Mouse (Mus musculus): ENCODE data around the gene Nckap5. TPM values are rescaled to one million over a fixed set of nuclear protein-coding genes. Genes with fewer than 3 reads are reported as not detected.

Nckap5 gene
- polyA plus RNA-seq, 1 experiment from 2014 or later, result 2.7 TPM

DNA sequence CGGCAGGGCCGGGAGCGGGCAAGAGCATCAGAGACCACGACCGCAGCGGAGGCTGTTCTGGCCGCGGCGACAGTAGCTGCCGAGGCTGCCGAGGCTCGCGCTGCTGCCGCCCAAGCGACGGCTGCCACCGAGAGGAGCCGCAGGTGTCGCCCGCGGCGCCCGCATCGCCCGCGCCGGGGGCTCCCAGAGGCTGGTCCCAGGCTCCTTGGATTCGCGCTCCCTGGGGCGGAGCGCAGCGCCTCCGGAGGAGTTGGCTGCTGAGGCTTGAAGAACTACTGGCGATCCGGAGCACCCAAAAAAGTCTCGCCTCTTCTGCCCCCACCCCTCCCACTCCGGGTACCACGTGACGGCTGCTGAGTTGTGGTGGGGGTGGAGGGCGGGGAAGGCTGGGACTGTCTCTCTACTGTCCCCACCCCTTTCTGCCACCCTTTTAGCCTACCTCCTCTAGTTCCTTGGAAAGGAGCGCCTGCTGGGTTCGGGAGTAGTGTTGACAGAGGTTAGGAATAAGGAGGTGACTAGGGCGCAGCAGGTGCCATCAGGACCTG is 918.6 kb downstream of the Nckap5 start:
- peak overlapping the region; percentile 45 for H3K4me3 ChIP-seq (ENCODE audit: low read depth, low read length)
- no peaks in the 10 kb centered on the region for H3K36me3 ChIP-seq (ENCODE audit: control insufficient read depth, insufficient read depth, low read length)
- H3K4me2 ChIP-seq (ENCODE audit: low read depth, severe bottlenecking), result peak overlapping the region; percentile 91
- peaks cover 22% of the 10 kb centered on the region for H3K4me1 ChIP-seq (ENCODE audit: control insufficient read depth, insufficient read depth, low read length)
- WGBS, result under 1% methylated on average over 43 of the region's 43 CpGs
- ATAC-seq (ENCODE audit: insufficient number of reproducible peaks, low FRiP score, low TSS enrichment, low read depth) (peak; percentile 57), DNase-seq (ENCODE audit: low spot score) (peak; percentile 65)
- H3K27me3 ChIP-seq (ENCODE audit: control insufficient read depth, insufficient read depth, low read length), result peaks cover 29% of the 10 kb centered on the region
- H3K27ac ChIP-seq (replicated peaks; ENCODE audit: low read depth, low read length), result no peak overlapping the region
- peak overlapping the region; percentile 22 for H3K9ac ChIP-seq (ENCODE audit: low read length)
- H3K9me3 ChIP-seq (ENCODE audit: control insufficient read depth, low read length), result no peaks in the 10 kb centered on the region

DNA sequence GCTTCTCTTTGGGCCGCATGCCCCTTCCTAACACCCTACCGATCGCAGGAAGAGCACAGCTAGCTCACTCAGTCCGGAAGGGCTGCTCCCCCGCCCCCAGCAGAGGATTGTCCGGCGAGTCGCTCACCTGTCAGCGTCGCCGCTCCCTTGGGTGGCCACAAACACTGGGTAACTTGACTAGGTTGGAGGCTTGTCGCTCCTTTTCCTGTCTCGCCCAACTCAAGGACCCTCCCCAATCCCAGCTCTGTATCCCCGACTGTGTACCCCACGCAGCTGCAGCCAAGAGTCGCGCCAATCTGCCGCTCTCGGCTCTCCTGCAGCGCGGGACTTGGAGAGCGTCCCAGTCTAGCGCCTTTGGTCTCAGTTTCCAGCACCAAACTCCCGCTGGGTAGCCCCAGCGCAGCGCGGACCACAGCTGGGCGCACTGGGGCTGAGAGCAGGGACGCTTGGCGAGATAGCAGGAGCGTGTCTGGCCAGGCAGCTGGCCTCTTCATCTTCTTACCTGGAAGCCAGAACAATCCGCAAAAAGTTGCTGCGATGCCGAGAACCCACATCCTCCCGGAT is 919.2 kb downstream of the Nckap5 start:
- under 1% methylated on average over 35 of the region's 35 CpGs for WGBS
- peaks cover 22% of the 10 kb centered on the region for H3K4me1 ChIP-seq (ENCODE audit: control insufficient read depth, insufficient read depth, low read length)
- H3K27me3 ChIP-seq (ENCODE audit: control insufficient read depth, insufficient read depth, low read length), result peaks cover 29% of the 10 kb centered on the region
- peak overlapping the region; percentile 45 for H3K4me3 ChIP-seq (ENCODE audit: low read depth, low read length)
- H3K4me2 ChIP-seq (ENCODE audit: low read depth, severe bottlenecking), result peak overlapping the region; percentile 91
- ATAC-seq (ENCODE audit: insufficient number of reproducible peaks, low FRiP score, low TSS enrichment, low read depth), result peak; percentile 51; the same call in 1 of the 2 replicates
- H3K9me3 ChIP-seq (ENCODE audit: control insufficient read depth, low read length), result no peaks in the 10 kb centered on the region
- no peak overlapping the region for H3K27ac ChIP-seq (replicated peaks; ENCODE audit: low read depth, low read length)
- DNase-seq (ENCODE audit: low spot score), result peak; percentile 60
- no peaks in the 10 kb centered on the region for H3K36me3 ChIP-seq (ENCODE audit: control insufficient read depth, insufficient read depth, low read length)
- peak overlapping the region; percentile 22 for H3K9ac ChIP-seq (ENCODE audit: low read length)

DNA sequence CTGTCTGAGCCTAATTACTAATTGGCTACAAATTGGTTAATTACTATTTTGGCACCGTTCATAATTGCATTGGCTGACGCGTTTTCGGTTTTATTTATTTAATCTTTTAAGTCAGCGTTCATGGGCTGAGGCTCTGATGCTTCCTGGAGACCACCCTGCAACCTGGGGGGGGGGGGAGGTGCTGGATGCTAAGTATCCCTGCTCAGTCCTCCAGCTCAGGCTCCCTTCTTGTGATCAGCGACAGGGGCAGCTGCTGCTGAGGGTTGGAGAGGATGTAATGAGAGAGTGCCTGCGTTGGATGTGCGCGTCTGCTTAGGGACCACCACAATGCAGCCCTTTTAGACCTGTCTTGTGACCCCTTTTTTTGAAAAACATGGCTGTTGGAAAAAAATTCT is 919.7 kb downstream of the Nckap5 start:
- peaks cover 22% of the 10 kb centered on the region for H3K4me1 ChIP-seq (ENCODE audit: control insufficient read depth, insufficient read depth, low read length)
- 2% methylated on average over 9 of the region's 9 CpGs for WGBS
- no peaks in the 10 kb centered on the region for H3K9me3 ChIP-seq (ENCODE audit: control insufficient read depth, low read length)
- no peaks in the 10 kb centered on the region for H3K36me3 ChIP-seq (ENCODE audit: control insufficient read depth, insufficient read depth, low read length)
- DNase-seq (ENCODE audit: low spot score), result peak; percentile 30
- H3K27me3 ChIP-seq (ENCODE audit: control insufficient read depth, insufficient read depth, low read length), result peaks cover 29% of the 10 kb centered on the region
- no peak overlapping the region for H3K27ac ChIP-seq (replicated peaks; ENCODE audit: low read depth, low read length)
- peak; percentile 48; the same call in 1 of the 2 replicates for ATAC-seq (ENCODE audit: insufficient number of reproducible peaks, low FRiP score, low TSS enrichment, low read depth)
- H3K9ac ChIP-seq (ENCODE audit: low read length), result no peak overlapping the region
- peak overlapping the region; percentile 45; the same call in 1 of the 2 replicates for H3K4me3 ChIP-seq (ENCODE audit: low read depth, low read length)
- peak overlapping the region; percentile 91 for H3K4me2 ChIP-seq (ENCODE audit: low read depth, severe bottlenecking)

DNA sequence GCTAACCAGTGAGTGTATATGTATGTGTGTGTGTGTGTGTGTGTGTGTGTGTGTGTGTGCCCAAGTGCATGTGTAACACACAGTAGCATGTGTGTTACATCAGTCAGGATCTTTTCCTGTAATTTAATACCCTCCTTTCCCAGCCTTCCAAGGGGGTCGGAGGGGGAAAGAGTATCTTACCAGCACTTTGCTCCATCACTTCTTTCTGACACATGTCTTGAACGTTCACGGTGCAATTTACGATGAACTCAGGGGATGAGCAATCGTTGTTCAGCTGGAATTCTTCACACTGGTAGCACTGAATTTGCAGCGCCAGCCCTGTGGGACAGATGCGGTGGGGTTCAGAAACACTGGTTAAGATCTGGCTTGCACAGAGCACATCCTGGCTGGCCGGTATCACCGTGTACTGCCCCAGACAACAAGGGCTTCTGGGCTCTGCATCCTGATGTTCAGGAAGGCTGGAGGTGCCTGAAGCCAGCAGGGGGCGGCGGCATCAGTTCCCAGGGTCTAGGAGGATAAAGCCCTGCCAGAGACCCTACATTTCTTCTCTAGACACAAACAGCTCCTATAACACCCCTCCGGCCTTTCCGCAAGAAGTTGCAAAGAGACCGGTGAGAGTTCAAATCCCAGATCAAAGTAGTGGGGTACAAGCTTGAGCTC is 920.3 kb downstream of the Nckap5 start:
- H3K36me3 ChIP-seq (ENCODE audit: control insufficient read depth, insufficient read depth, low read length), result no peaks in the 10 kb centered on the region
- peaks cover 29% of the 10 kb centered on the region for H3K27me3 ChIP-seq (ENCODE audit: control insufficient read depth, insufficient read depth, low read length)
- H3K9me3 ChIP-seq (ENCODE audit: control insufficient read depth, low read length), result no peaks in the 10 kb centered on the region
- peak overlapping the region; percentile 91; the same call in 1 of the 2 replicates for H3K4me2 ChIP-seq (ENCODE audit: low read depth, severe bottlenecking)
- peaks cover 22% of the 10 kb centered on the region for H3K4me1 ChIP-seq (ENCODE audit: control insufficient read depth, insufficient read depth, low read length)
- no peak overlapping the region for H3K27ac ChIP-seq (replicated peaks; ENCODE audit: low read depth, low read length)
- H3K4me3 ChIP-seq (ENCODE audit: low read depth, low read length), result no peak overlapping the region
- 6% methylated on average over 14 of the region's 14 CpGs for WGBS
- ATAC-seq (ENCODE audit: insufficient number of reproducible peaks, low FRiP score, low TSS enrichment, low read depth) (peak; percentile 42; the same call in 1 of the 2 replicates), DNase-seq (ENCODE audit: low spot score) (peak; percentile 70)
- no peak overlapping the region for H3K9ac ChIP-seq (ENCODE audit: low read length)

DNA sequence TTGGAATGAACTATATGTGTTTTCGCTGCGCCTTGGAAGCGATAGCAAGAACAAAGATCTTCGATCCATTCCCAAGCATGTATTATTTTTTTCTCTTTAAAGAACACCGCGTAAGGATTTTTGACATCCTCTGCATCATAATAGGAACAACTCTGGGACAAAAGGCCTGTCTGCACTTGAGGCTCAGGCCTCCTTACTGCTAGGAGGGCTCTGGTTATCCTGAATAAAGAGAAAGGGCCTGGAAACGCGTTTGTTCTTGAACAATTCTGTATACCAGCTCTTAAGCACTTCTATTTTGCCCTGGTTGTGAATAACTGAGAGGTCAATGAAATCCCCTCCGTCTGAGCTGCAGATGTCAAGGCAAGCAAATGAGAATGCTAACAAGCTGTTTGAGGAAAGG is 937.4 kb downstream of the Nckap5 start:
- Histone ChIP-seq H3K4me3 (ENCODE audit: low read depth, low read length) (no peak overlapping the region), H3K36me3 (ENCODE audit: control insufficient read depth, insufficient read depth, low read length) (no peaks in the 10 kb centered on the region), H3K9ac (ENCODE audit: low read length) (no peak overlapping the region), H3K4me2 (ENCODE audit: low read depth, severe bottlenecking) (no peak overlapping the region), H3K27ac (replicated peaks; ENCODE audit: low read depth, low read length) (no peak overlapping the region), H3K27me3 (ENCODE audit: control insufficient read depth, insufficient read depth, low read length) (no peaks in the 10 kb centered on the region), H3K9me3 (ENCODE audit: control insufficient read depth, low read length) (no peaks in the 10 kb centered on the region), H3K4me1 (ENCODE audit: control insufficient read depth, insufficient read depth, low read length) (no peaks in the 10 kb centered on the region)
- no peak for ATAC-seq (ENCODE audit: insufficient number of reproducible peaks, low FRiP score, low TSS enrichment, low read depth)
- DNase-seq (ENCODE audit: low spot score), result no peak
- WGBS, result 88% methylated on average over 9 of the region's 9 CpGs

DNA sequence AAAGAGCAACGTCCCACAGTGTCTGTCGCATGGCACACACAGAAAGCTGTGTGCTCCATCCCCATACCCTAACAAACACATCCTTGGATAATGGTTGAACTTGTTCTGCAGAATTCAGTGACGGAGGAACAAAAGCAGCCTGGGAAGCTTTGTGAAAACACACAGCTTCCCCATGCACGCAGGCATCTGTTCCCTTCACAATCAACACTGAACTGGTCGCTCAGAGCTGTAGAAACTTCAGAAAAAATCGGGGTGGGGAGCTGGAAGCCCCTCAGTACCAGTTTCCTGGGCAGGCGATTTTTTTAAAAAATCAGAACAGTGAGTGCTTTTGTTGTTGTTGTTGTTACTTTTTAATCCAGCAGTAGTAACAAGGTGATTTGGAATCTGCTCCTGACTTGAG is 960.5 kb downstream of the Nckap5 start:
- 58% methylated on average over 7 of the region's 7 CpGs for WGBS
- Histone ChIP-seq H3K4me2 (ENCODE audit: low read depth, severe bottlenecking) (no peak overlapping the region), H3K4me3 (ENCODE audit: low read depth, low read length) (no peak overlapping the region), H3K9me3 (ENCODE audit: control insufficient read depth, low read length) (no peaks in the 10 kb centered on the region), H3K27ac (replicated peaks; ENCODE audit: low read depth, low read length) (no peak overlapping the region), H3K36me3 (ENCODE audit: control insufficient read depth, insufficient read depth, low read length) (no peaks in the 10 kb centered on the region), H3K9ac (ENCODE audit: low read length) (no peak overlapping the region), H3K4me1 (ENCODE audit: control insufficient read depth, insufficient read depth, low read length) (no peaks in the 10 kb centered on the region), H3K27me3 (ENCODE audit: control insufficient read depth, insufficient read depth, low read length) (no peaks in the 10 kb centered on the region)
- ATAC-seq (ENCODE audit: insufficient number of reproducible peaks, low FRiP score, low TSS enrichment, low read depth) (no peak), DNase-seq (ENCODE audit: low spot score) (no peak)

Data from limb, embryonic 11.5 days (tissue).